Mouse (Mus musculus) C2C12 (cell line): ENCODE measurements around the gene Stk33.

Source experiments
- CEBPB ChIP-seq: IDR thresholded peaks from one replicate; pipeline ENCODE4 v1.6.1; 2011; ENCODE audit warnings: low read depth, mild to moderate bottlenecking, control low read depth, moderate library complexity
- CTCF ChIP-seq: IDR thresholded peaks from one replicate; pipeline ENCODE4 v1.5.1; 2011; ENCODE audit not compliant: control insufficient read depth, insufficient read depth, insufficient read length
- MAX ChIP-seq: IDR thresholded peaks from one replicate; pipeline ENCODE4 v1.6.1; 2011; ENCODE audit warnings: mild to moderate bottlenecking, control low read depth
- MYOD1 ChIP-seq: IDR thresholded peaks from one replicate; pipeline ENCODE4 v1.6.1; 2011; ENCODE audit warnings: low read depth; ENCODE audit not compliant: control insufficient read depth, insufficient read length
- MYOG ChIP-seq: IDR thresholded peaks from one replicate; pipeline ENCODE4 v1.6.1; 2011; ENCODE audit not compliant: control insufficient read depth, insufficient read length; ENCODE audit errors: extremely low read depth
- USF1 ChIP-seq: IDR thresholded peaks from one replicate; pipeline ENCODE4 v1.6.1; 2011; ENCODE audit warnings: low read depth, mild to moderate bottlenecking, control low read depth, moderate library complexity

GRCm38 (mm10) chr7:109241313-109241712 is 197.6 kb downstream of the Stk33 start:
- TF ChIP-seq CTCF (no peak), MAX (no peak), MYOG (no peak), USF1 (no peak), CEBPB (no peak), MYOD1 (no peak)
